Mouse (Mus musculus) left cerebral cortex, adult 2 months (tissue): ENCODE measurements at regions not wholly inside any gene's neighbourhood (a gene's known extent, or its start where the extent isn't known, plus 50 kb on each side); places are given as distances from the start of the nearest gene placed in this dataset.

Experiments used
- DNase-seq, 2 experiments: peaks; one replicate each; pipeline ENCODE4 v3.0.0; 2021 to 2022; ENCODE audit warnings: low spot score in 2 of 2, mixed read lengths in 1 of 2; ENCODE audit errors: extremely low spot score in 1 of 2
- H3K27ac ChIP-seq: fragments of 200-600 bp; 2 replicates; pipeline ENCODE4 v1.8.1; 2022
- H3K4me3 ChIP-seq: fragments of 200-600 bp; 2 replicates; pipeline ENCODE4 v1.8.1; 2022
- CTCF ChIP-seq: fragments of 200-600 bp; IDR thresholded peaks from 2 replicates; pipeline ENCODE4 v1.8.1; 2022; ENCODE audit warnings: antibody characterized with exemption, mild to moderate bottlenecking, moderate library complexity
- intact Hi-C: fragments of 180-260 bp; cut with DNase I; formaldehyde crosslinking; loops from one replicate; pipeline ENCODE4 v1.15.1; 2025

DNA sequence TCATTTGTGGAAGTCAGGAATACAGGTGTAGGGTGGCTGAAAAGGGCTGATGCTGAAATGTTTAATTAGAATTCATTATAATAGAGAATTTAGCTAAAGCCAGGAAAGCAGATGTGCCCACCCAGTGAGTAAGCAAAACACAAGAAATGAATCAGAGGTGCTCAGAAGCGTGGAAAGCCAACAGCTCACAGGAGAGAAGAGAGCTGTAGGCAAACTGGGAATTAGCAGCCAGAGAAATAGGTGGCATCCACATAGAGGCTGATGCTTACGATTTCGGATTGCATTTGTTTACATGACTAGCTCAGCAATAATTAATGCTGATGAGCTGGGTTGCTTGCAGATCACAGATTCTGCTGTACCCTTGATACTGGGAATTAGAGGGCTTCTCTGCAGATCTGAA is 859.5 kb upstream of the Sel1l start:
- no peak for DNase-seq
- intact Hi-C loops: no loop called here
- no peak overlapping the region for H3K27ac ChIP-seq
- TF ChIP-seq CTCF: no peak
- H3K4me3 ChIP-seq: no peak overlapping the region

DNA sequence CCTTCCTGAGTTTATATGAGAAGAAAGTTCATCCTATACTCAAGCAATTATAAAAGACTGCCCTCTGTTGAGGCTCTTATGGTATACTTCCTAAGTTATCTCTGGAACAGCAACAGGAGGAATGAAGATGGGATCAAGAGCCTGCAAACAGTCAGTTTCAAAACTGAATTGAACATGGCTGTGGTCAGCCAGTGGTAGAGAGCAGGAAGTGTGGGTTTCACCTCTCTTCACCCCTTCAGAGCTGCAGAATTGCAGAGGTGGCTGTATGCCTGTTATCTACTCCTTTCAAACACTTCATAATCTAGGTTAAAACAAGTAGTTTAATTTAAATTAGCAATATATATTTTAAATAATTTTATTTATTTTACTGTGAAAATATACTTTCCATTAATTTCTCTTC is 854.8 kb upstream of the Sel1l start:
- intact Hi-C loops: no loop called here
- no peak for TF ChIP-seq CTCF
- DNase-seq: no peak
- H3K4me3 ChIP-seq: no peak overlapping the region
- no peak overlapping the region for H3K27ac ChIP-seq

DNA sequence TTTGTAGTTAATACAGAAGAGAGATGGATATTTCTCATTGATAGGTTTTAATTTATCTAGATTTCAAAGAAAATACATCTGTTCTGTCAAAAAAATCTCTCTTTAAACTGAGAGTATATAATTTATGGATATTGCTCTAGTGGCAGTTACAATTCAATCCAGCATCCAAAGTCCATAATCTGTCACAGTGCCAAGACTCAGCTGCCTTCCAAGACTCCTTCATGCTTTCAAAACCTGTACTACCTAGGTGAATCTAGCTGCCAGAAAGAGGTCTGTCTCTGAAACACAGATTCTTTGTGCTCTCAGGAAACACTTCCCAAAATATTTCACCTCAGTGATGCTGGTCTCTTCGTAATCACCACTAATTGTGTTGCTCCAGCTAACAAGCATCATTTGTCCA is 844.0 kb upstream of the Sel1l start:
- intact Hi-C loops: no loop called here
- no peak for TF ChIP-seq CTCF
- no peak overlapping the region for H3K4me3 ChIP-seq
- H3K27ac ChIP-seq: no peak overlapping the region
- DNase-seq: no peak

DNA sequence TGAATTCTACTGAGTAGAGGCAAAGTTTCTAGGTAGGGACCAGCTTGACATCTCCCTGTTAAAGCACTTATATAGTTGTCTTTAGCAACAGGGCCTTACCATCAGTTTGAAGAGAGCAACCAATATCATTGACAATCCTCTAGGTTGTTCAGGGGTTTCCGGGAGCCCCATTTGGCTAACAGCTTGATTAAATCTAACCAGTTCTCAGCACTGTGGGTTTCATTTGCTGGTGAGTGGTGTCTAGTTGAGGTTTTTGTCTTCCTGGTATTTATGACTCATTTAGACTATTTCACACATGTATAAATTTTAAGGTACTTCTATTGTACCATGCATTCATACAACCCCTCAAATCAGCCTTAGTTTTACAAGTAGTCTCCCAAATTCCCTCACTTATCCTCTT is 823.4 kb upstream of the Sel1l start:
- no peak for DNase-seq
- intact Hi-C loops: no loop called here
- H3K27ac ChIP-seq: no peak overlapping the region

DNA sequence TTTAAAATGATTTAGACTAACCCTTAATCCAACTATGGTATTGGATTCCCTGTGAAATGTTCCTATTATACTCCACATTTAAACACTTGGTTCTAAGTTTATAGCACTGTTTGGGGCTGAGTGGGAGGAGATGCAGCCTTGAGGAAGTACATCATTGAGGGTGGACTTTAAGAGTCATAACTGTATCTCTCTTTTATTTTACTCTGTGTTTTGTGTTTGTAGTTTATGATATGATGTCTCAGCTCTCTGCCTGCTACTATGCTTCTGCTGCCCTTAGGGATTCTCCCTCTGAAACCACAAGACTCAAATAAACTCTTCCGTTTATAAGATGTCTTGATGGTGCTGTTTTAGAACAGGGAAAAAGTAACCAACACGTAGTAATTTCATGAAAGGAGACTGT is 797.7 kb upstream of the Sel1l start:
- no peak for TF ChIP-seq CTCF
- no peak for DNase-seq
- Histone ChIP-seq H3K27ac (no peak overlapping the region), H3K4me3 (no peak overlapping the region)
- intact Hi-C loops: no loop called here

More for the DNA sequence above, 823.4 kb upstream of the Sel1l start:
- TF ChIP-seq CTCF: no peak
- no peak overlapping the region for H3K4me3 ChIP-seq

DNA sequence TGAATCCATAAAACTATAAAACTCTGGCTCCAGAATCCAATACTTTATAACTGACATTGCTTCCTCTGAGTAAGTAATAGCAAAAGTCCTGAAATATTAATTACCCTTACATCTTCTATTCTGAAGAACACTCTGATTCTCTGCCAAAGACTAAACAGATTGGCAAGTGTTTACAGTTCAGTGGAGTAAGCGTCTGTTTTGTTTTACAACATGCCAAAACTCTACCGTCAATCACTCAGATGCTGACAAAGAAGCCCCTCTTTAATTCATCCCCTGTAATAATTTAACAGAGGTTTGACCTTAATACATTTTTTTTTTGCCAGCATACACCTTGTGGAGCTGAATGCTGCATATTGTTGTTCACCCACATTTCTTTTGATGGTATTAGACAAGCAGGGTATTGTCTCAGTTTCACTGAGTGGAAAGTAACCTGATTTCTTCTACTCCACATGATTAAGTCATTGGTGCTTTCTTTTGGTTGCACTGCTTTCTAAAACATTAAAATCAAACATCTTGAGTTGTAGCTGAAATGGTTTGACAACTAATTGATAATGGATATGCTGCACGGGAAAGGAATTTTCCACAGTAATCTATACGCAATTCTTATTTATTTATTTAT is 796.2 kb upstream of the Sel1l start:
- intact Hi-C loops: no loop called here
- DNase-seq: no peak

DNA sequence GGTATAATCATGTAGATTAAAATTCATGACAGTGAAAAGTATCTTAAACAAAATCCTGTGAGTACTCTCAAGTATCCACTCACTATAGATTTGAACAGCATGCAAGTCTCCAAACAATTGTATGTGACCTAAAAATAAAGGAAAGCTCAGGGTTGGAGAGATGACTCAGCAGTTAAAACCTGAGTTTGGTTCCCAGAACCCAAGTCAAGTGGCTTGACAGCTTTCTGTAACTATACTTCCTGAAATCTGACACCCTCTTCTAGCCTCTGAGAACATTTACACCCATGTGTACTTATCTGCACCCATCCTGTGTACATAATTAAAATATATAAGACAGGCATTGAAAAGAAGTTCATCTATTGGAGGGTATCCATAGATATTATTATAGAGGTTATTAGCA is 770.2 kb upstream of the Sel1l start:
- no peak for DNase-seq
- intact Hi-C loops: no loop called here
- Histone ChIP-seq H3K27ac (no peak overlapping the region), H3K4me3 (no peak overlapping the region)
- no peak for TF ChIP-seq CTCF

More for the DNA sequence above, 796.2 kb upstream of the Sel1l start:
- H3K27ac ChIP-seq: no peak overlapping the region
- H3K4me3 ChIP-seq: no peak overlapping the region
- TF ChIP-seq CTCF: no peak

DNA sequence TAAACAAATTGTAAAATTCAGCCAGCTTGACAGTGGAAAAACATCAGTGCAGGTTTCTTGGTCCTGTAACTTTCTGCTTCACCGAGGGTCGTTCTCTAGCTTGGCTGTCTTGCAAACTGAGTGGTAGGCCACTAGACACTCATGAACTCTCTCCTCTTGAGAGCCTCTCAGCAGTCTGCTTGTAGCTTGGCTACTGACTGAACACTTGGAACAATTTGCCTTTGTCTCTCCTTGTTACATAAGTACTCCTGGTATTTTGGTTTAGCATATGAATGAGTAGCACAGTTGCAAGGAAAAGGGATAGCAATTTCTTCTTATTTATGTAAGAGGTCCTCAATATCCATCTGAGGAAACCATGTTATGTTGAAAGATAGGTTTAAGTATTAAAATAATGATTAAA is 769.6 kb upstream of the Sel1l start:
- TF ChIP-seq CTCF: no peak
- no peak overlapping the region for H3K27ac ChIP-seq

DNA sequence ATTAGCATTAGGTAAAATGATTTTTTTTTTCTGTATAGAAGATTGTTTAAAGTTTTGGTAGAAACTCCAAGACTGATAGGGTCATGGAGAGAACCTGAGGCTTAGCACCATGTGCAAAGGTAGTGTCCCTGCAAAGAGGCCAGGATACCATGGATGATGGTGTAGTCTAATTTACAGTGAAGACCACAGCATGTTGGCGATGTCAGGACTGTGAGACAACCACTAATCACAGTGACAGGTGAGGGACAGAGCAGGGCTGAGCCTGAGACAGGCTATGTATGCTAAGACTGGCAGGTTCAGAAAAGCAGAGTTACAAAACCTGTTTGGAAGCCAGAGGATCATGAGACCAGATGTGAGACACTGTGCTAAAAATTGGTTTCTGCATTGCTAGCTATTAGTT is 752.7 kb upstream of the Sel1l start:
- DNase-seq: no peak
- no peak for TF ChIP-seq CTCF
- H3K4me3 ChIP-seq: no peak overlapping the region
- H3K27ac ChIP-seq: no peak overlapping the region
- intact Hi-C loops: no loop called here

More for the DNA sequence above, 769.6 kb upstream of the Sel1l start:
- intact Hi-C loops: no loop called here
- no peak for DNase-seq
- no peak overlapping the region for H3K4me3 ChIP-seq

DNA sequence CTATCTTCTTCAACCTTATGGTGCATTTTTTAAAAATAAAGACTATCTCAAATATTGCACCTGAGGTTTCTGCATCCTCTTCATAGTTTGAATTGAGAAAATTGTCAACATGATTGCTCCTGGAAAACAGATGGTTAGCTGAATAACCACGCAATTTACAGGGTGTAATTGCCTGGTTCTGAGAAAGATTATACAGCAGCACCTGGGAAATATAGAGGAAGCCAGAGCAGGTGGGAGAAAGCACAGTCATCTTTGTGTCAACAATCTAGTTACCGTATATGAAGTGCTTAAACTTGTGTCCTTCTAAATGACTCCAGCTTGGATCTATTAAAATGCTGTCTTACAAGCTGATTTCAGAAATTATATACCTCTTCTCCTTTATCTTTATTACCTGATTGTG is 740.8 kb upstream of the Sel1l start:
- intact Hi-C loops: no loop called here
- no peak overlapping the region for H3K4me3 ChIP-seq
- H3K27ac ChIP-seq: no peak overlapping the region
- no peak for TF ChIP-seq CTCF
- no peak for DNase-seq

DNA sequence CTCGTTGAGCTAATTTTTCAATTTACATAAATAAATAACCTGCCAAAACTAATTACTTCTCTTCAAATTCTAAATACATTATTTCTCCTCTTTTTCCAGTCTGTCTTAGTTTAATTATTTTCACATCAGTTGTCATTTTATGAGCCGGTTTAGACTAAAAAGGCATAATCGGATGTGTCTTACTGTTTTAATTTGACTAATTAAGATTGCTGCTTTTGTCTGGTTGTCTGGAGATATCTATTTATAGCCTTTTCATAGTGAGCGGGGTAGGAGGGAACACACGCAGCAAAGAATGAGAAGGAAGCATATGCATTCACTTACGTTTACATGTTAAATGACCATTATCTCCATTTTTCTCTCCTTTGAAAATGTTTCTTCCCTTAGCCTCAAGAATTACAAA is 740.3 kb upstream of the Sel1l start:
- H3K27ac ChIP-seq: no peak overlapping the region
- H3K4me3 ChIP-seq: no peak overlapping the region
- DNase-seq: no peak
- intact Hi-C loops: no loop called here
- TF ChIP-seq CTCF: no peak

DNA sequence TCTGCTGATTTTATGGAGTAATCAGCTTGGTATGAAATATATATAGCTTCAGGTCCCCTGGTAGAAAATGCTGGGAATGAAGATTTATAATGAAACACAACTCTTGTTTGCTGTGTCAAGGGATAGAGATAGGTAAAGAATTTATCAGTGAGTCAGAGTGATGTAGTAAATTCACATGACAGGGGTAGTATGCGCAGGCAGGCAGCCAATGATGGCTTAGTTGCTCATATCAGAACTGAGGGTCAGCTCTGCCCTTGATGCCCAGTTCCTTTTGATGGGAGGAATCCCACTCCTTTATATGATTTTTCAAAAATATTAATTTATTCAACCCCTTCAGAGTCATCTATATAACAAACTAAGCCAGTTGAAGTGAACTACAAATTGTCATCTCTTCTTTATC is 729.6 kb upstream of the Sel1l start:
- no peak overlapping the region for H3K4me3 ChIP-seq
- H3K27ac ChIP-seq: no peak overlapping the region
- DNase-seq: no peak
- no peak for TF ChIP-seq CTCF
- intact Hi-C loops: no loop called here
